Mouse (Mus musculus) myocyte (in vitro differentiated cells): ENCODE measurements around the gene Bnip3. TPM values are rescaled to one million over a fixed set of nuclear protein-coding genes. Genes with fewer than 3 reads are reported as not detected.
A peak's percentile ranks its signal among the peaks of the same experiment; 100 is the strongest.

Experiments used
- H3K27me3 ChIP-seq: one replicate; pipeline ENCODE4 v1.6.1; 2011; ENCODE audit not compliant: control insufficient read depth, insufficient read depth, insufficient read length
- H3K36me3 ChIP-seq: one replicate; pipeline ENCODE4 v1.6.1; 2011; ENCODE audit not compliant: control insufficient read depth, insufficient read depth
- H3K4me2 ChIP-seq: one replicate; pipeline ENCODE4 v1.6.1; 2011; ENCODE audit warnings: low read depth, control low read depth
- H3K4me3 ChIP-seq: one replicate; pipeline ENCODE4 v1.5.1; 2011; ENCODE audit warnings: mild to moderate bottlenecking, control low read depth, moderate library complexity
- H3K79me2 ChIP-seq: one replicate; pipeline ENCODE4 v1.6.1; 2011; ENCODE audit not compliant: control insufficient read depth, insufficient read depth
- H3ac ChIP-seq: one replicate; pipeline ENCODE4 v1.6.1; 2011; ENCODE audit not compliant: control insufficient read depth, insufficient read length
- CEBPB ChIP-seq: IDR thresholded peaks from 2 replicates; pipeline ENCODE4 v1.6.1; 2011; ENCODE audit warnings: mild to moderate bottlenecking, moderate library complexity; ENCODE audit not compliant: poor library complexity, insufficient read depth, severe bottlenecking
- E2F4 ChIP-seq: IDR thresholded peaks from one replicate; pipeline ENCODE4 v1.6.1; 2011; ENCODE audit warnings: mild to moderate bottlenecking, control low read depth, moderate library complexity; ENCODE audit not compliant: insufficient read depth
- MAX ChIP-seq: IDR thresholded peaks from one replicate; pipeline ENCODE4 v1.6.1; 2011; ENCODE audit warnings: low read depth, mild to moderate bottlenecking, control low read depth
- MYOD1 ChIP-seq, 3 experiments: IDR thresholded peaks; one replicate each; pipeline ENCODE4 v1.6.1; 2011; ENCODE audit warnings: control low read depth in 2 of 3, low read depth in 2 of 3, mild to moderate bottlenecking in 2 of 3, moderate library complexity in 1 of 3; ENCODE audit not compliant: insufficient read length in 2 of 3, control insufficient read depth in 1 of 3
- MYOG ChIP-seq, 3 experiments: IDR thresholded peaks; one replicate each; pipeline ENCODE4 v1.6.1; 2011; ENCODE audit warnings: control low read depth in 2 of 3, low read depth in 2 of 3, mild to moderate bottlenecking in 2 of 3; ENCODE audit not compliant: insufficient read length in 2 of 3, control insufficient read depth in 1 of 3, insufficient read depth in 1 of 3
- POLR2A ChIP-seq: IDR thresholded peaks from one replicate; pipeline ENCODE4 v1.6.1; 2011; ENCODE audit warnings: low read depth, mild to moderate bottlenecking, control low read depth, moderate library complexity; ENCODE audit not compliant: insufficient read length
- POLR2AphosphoS2 ChIP-seq: IDR thresholded peaks from one replicate; pipeline ENCODE4 v1.6.1; 2011; ENCODE audit warnings: low read depth, control low read depth; ENCODE audit not compliant: insufficient read length
- REST ChIP-seq: IDR thresholded peaks from one replicate; pipeline ENCODE4 v1.6.1; 2011; ENCODE audit warnings: mild to moderate bottlenecking, control low read depth, moderate library complexity; ENCODE audit not compliant: insufficient read depth, insufficient read length
- SRF ChIP-seq: IDR thresholded peaks from one replicate; pipeline ENCODE4 v1.6.1; 2011; ENCODE audit warnings: low read depth; ENCODE audit not compliant: control insufficient read depth, insufficient read length
- TCF12 ChIP-seq: IDR thresholded peaks from one replicate; pipeline ENCODE4 v1.6.1; 2011; ENCODE audit warnings: mild to moderate bottlenecking, control low read depth; ENCODE audit not compliant: poor library complexity, insufficient read depth, severe bottlenecking
- TCF3 ChIP-seq: IDR thresholded peaks from one replicate; pipeline ENCODE4 v1.6.1; 2011; ENCODE audit warnings: low read depth, control low read depth; ENCODE audit not compliant: insufficient read length
- USF1 ChIP-seq: IDR thresholded peaks from one replicate; pipeline ENCODE4 v1.6.1; 2011; ENCODE audit warnings: low read depth, mild to moderate bottlenecking, control low read depth, moderate library complexity
- polyA plus RNA-seq: library from polyadenylated mRNA; unstranded; fragments of >200 nt; fragmentation: generic; extraction: Trizol; gene quantifications from one replicate; pipeline ENCODE4 v1.2.1, GENCODE M21; 2012; ENCODE audit warnings: missing spikeins

Gene Bnip3
- polyA plus RNA-seq, 1 experiment: 49.7 TPM

DNA sequence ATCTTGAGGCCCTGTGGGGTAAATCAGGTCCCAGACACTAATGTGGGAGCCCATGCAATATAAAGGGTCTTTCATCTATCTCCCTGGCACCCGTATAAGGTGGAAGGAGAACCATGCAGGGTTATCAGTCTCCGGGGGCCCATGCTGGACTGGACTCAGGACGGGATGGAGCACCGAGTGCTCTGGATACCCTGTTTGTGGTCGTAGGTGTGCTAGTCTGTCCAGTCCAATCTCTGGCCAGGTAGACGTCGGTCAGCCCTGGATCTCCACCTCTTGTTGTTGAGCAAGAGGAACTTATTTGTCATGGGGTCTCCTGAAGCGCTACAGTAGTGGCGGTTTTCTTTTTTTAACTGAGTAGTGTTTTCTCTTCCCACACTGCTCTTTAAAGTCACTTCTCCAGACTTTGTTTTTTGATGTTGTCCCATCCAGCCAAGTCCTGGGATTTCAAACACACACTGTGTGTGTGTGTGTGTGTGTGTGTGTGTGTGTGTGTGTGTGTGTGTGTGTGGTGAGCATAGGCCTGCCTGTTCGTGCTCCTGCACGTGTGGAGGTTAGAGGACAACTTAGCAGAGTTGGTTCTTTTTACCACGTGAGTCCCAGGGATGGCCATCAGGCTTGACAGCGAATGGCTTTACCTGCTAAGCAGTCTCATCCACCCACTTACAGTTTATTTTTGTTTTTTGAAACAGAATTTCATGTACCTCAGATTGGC, 61.8 kb downstream of the Bnip3 start:
- Histone ChIP-seq H3K4me2 (peak overlapping the region; percentile 91), H3K27me3 (no peaks in the 10 kb centered on the region), H3K4me3 (peak overlapping the region; percentile 65), H3K79me2 (peaks cover 62% of the 10 kb centered on the region), H3K36me3 (peaks cover 5% of the 10 kb centered on the region), H3ac (peak overlapping the region; percentile 89)
- no peak for TF ChIP-seq TCF3
- TF ChIP-seq TCF12: no peak
- no peak for TF ChIP-seq USF1
- TF ChIP-seq POLR2AphosphoS2: no peak
- no peak for TF ChIP-seq MAX
- TF ChIP-seq CEBPB: no peak
- no peak for TF ChIP-seq MYOG (IDR thresholded peaks at IDR 0.05; ENCODE audit: control insufficient read depth in 1 of 3, insufficient read depth in 1 of 3, insufficient read length in 2 of 3, low read depth in 2 of 3)
- TF ChIP-seq SRF: no peak
- TF ChIP-seq POLR2A: no peak
- TF ChIP-seq MYOD1 (IDR thresholded peaks at IDR 0.05; ENCODE audit: control insufficient read depth in 1 of 3, insufficient read length in 2 of 3, low read depth in 2 of 3): no peak
- TF ChIP-seq E2F4: no peak
- no peak for TF ChIP-seq REST

DNA sequence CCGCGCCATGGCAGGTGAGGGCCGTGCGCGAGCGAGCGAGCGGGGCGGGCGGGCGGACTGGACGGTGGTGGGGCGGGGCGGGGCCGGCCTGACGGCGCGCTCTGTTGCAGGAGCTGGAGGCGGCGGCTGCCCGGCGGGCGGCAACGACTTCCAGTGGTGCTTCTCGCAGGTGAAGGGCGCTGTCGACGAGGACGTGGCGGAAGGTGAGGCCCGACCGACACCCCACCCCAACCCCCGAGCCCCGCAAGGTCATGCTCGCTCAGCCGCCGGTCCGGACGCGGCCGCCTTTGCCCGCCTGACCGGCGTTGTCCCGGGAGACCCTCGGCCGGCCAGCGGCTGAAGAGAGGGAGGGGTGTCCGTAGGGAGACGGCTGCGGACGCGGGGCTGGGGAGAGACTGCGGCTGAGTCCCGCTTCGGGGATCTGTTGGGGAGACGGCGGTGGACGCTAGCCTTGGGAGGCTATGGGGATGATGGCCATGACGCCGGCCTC, 62.8 kb downstream of the Bnip3 start:
- Histone ChIP-seq H3K4me3 (peak overlapping the region; percentile 65), H3K79me2 (peaks cover 52% of the 10 kb centered on the region), H3K4me2 (peak overlapping the region; percentile 91), H3ac (peak overlapping the region; percentile 89), H3K36me3 (peaks cover 5% of the 10 kb centered on the region), H3K27me3 (no peaks in the 10 kb centered on the region)
- TF ChIP-seq TCF3 (no peak), POLR2A (no peak), E2F4 (no peak), USF1 (no peak), POLR2AphosphoS2 (no peak), TCF12 (no peak)

DNA sequence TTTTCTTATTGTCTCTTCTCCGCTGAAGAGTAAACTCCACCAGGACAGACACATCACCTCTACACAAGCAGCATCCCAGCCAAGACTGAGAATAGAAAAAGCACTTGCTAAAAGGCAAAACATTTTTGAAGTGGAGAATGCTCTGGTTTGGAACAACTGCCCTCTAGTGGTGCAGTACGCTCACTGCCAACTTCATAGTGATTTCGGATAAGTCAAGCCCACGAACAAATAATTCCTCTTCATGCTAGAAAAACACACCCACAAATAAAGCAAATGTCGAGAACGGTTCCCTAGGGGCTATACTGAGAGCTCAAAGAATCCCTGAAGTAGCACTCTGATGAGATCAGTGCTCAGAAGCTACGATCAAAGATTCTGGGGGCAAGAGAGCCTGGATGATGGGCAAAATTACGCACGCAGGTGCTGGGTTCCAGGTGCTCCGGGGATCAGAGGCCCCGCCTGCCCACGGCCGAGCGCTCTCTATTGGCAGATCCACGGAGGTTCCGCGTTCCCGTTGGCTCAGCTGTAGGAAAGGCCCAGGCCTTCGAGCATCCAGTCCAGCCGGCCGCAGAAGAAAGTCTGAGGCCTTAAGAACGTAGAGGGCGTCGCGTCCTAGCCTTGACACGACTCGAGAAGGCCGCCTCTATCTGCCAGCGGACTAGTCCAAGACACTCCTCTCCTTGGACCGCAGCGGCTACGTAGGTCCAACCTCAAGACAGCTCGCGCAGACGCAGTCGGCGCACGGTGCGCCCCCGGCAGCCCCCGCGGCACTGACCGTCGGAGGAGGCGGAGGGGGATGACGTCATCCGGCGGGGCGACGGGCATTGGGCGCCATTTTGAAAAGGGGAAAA, 63.6 kb downstream of the Bnip3 start, which contains the start of the genes Ppp2r2d and Mapk1ip1:
Gene Ppp2r2d (plus strand): TSS at position 536 of the 848 bp plus-strand sequence.
Gene Mapk1ip1 (minus strand): TSS at position 730 of the 848 bp plus-strand sequence.
- TF ChIP-seq CEBPB: no peak
- TF ChIP-seq POLR2AphosphoS2: peak; percentile 88
- TF ChIP-seq TCF12: no peak
- peak; percentile 87 for TF ChIP-seq POLR2A
- TF ChIP-seq TCF3: no peak
- TF ChIP-seq E2F4: peak; percentile 37
- Histone ChIP-seq H3K79me2 (peaks cover 45% of the 10 kb centered on the region), H3K4me3 (peak within 1 kb of the TSS; percentile 65), H3ac (peak within 1 kb of the TSS; percentile 89), H3K27me3 (no peaks in the 10 kb centered on the region), H3K4me2 (peak within 1 kb of the TSS; percentile 98), H3K36me3 (peaks cover 5% of the 10 kb centered on the region)

- Histone ChIP-seq H3K36me3 (no peaks in the 10 kb centered on the region), H3K79me2 (peaks cover 39% of the 10 kb centered on the region), H3ac (peak overlapping the region; percentile 89), H3K4me2 (peak overlapping the region; percentile 98), H3K27me3 (no peaks in the 10 kb centered on the region), H3K4me3 (peak overlapping the region; percentile 65)
- TF ChIP-seq MYOD1 (IDR thresholded peaks at IDR 0.05; ENCODE audit: control insufficient read depth in 1 of 3, insufficient read length in 2 of 3, low read depth in 2 of 3) (no peak), POLR2A (no peak), MYOG (IDR thresholded peaks at IDR 0.05; ENCODE audit: control insufficient read depth in 1 of 3, insufficient read depth in 1 of 3, insufficient read length in 2 of 3, low read depth in 2 of 3) (no peak), POLR2AphosphoS2 (no peak), CEBPB (no peak), MAX (no peak), E2F4 (no peak), SRF (no peak), REST (no peak)
These were observed 64.2 kb downstream of the Bnip3 start for GRCm38 (mm10) chr7:138845111-138845510.
